Mouse (Mus musculus): ENCODE results near the gene Fsip2. TPM values are rescaled to one million over a fixed set of nuclear protein-coding genes. Genes with fewer than 3 reads are reported as not detected.

The Fsip2 gene
- not detected in 2 replicates for total RNA-seq (2017)

GRCm38 (mm10) chr2:82943472-82943871, at the start of gene Fsip2:
Gene Fsip2, plus strand, starts transcription at chr2:82943634.
- no peak for ATAC-seq (ENCODE audit: extremely low read depth, insufficient number of reproducible peaks, low FRiP score, poor library complexity, severe bottlenecking)

- no peak for ATAC-seq (ENCODE audit: extremely low read depth, insufficient number of reproducible peaks, low FRiP score, poor library complexity, severe bottlenecking)
These were observed 20.0 kb downstream of the Fsip2 start for GRCm38 (mm10) chr2:82963443-82963842.

GRCm38 (mm10) chr2:83025853-83026252, 82.4 kb downstream of the Fsip2 start:
- ATAC-seq (ENCODE audit: extremely low read depth, insufficient number of reproducible peaks, low FRiP score, poor library complexity, severe bottlenecking) = no peak

DNA sequence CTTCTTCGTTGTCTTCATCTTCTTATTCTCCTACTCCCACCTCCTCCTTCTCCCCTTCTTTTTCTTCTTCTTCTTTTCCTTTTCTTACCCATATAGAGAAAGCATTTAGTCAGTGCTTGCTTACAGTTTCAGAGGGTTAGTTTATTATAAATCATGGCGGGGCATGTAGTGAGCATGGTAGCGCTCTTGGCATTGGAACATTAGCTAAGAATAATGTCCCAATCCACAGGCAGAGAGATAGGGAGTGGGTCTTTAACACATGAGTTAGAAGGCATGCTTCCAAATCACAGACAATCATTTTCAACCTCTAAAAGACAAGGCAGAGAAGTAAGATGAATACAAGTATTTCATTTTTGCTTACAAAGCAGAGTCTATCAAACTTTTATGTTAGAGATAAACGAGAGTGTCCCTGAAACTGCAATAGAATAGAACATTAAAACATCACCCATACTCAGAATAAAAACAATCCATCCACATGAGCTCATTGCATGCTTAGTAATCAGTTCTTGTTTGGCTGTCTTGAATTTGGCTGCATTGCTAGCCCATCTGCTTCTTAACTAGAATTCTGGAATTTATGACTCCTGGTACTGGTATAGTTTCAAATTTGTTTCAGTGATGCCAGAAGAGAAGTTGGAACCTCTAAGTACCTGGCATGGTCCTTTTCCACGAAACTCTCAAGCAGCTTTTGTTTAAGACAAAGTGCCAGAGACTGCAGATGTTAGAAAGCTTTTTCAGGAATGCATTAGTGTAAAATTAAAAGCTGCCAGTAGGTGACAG, 109.7 kb downstream of the Fsip2 start:
- no peak for ATAC-seq (ENCODE audit: extremely low read depth, insufficient number of reproducible peaks, low FRiP score, poor library complexity, severe bottlenecking)

Data from neutrophil, adult 5-6 weeks (primary cell).